Mouse (Mus musculus) megakaryocyte, embryonic 14.5 days (primary cell): Measurements from ENCODE around the gene Ccdc89. TPM values are rescaled to one million over a fixed set of nuclear protein-coding genes. Genes with fewer than 3 reads are reported as not detected.
A peak's percentile ranks its signal among the peaks of the same experiment; 100 is the strongest.

Source experiments
- H3K27me3 ChIP-seq: replicated peaks from 2 replicates; pipeline ENCODE3; 2012; ENCODE audit warnings: inconsistent platforms
- H3K36me3 ChIP-seq: replicated peaks from 2 replicates; pipeline ENCODE3; 2012; ENCODE audit warnings: low read length, inconsistent platforms, mixed read lengths
- H3K4me1 ChIP-seq: 2 replicates; pipeline ENCODE4 v1.6.1; 2012; ENCODE audit warnings: inconsistent platforms
- H3K4me3 ChIP-seq: replicated peaks from 2 replicates; pipeline ENCODE3; 2012; ENCODE audit warnings: moderate library complexity, mild to moderate bottlenecking, inconsistent platforms
- H3K9me3 ChIP-seq: 2 replicates; pipeline ENCODE4 v1.6.1; 2012; ENCODE audit warnings: inconsistent platforms
- FLI1 ChIP-seq: IDR thresholded peaks from 2 replicates; pipeline ENCODE4 v1.6.1; 2012; ENCODE audit warnings: low read length, inconsistent platforms, mixed read lengths
- GATA1 ChIP-seq: IDR thresholded peaks from 3 replicates; pipeline ENCODE4 v1.6.1; 2012; ENCODE audit warnings: mixed read lengths, low read length, inconsistent platforms, borderline replicate concordance
- polyA plus RNA-seq: library from polyadenylated mRNA; stranded (reverse); fragments of >175 nt; gene quantifications from 2 replicates; pipeline ENCODE4 v1.2.3, GENCODE M21; 2012; ENCODE audit warnings: low replicate concordance; ENCODE audit not compliant: insufficient read depth

The Ccdc89 gene
- polyA plus RNA-seq, result 0.41 TPM in 1 of 2 replicates, not detected in the other

DNA sequence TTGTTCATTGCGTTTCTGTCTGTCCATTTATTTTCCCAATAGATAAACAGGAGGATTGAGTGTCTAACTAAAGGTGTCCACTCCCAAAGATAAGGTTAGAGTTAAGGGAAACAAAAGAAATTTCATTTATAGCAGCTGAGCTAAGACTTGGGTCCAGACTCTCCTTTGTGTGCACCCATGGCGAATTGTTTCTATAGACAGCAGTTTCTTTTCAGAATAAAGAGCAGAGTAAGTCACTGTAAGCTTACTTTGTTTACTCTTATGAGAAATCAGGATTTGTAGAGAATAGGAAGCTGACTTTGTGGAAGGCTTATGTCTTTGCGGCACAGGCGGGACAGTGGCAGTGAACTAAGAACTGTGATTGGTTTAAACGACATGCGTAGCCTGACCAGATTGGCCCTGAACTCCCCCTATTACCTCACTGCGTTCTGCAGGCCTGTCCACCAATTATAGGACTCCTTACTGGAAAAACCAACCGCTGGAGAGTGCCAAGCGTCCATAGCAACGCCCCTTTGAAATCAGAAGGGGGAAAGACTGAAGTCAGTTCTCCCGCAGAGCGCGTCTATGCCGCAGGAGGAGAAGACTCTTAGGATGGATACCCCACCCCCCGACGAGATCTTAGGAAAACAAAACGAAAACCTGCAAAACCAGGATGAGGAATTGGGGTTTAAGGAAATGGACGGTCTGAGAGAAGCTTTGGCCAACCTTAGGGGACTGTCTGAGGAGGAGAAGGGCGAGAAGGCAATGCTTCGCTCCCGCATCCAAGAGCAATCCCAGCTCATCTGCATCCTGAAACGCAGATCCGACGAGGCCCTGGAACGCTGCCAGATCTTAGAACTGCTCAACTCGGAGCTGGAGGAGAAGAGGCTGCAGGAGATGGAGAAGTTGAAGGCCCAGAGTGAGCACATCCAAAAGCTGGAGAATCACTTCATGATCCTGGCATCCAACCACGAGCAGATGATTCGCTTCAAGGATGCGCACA lies at the start of gene Ccdc89:
TSS of gene Ccdc89 (plus strand) at position 558 of the 982 bp plus-strand sequence.
- Histone ChIP-seq H3K9me3 (peaks cover 9% of the 10 kb centered on the region), H3K27me3 (peaks cover 13% of the 10 kb centered on the region), H3K4me3 (peak within 1 kb of the TSS; percentile 85), H3K4me1 (peaks cover 13% of the 10 kb centered on the region), H3K36me3 (no peaks in the 10 kb centered on the region)
- TF ChIP-seq GATA1 (no peak), FLI1 (no peak)

DNA sequence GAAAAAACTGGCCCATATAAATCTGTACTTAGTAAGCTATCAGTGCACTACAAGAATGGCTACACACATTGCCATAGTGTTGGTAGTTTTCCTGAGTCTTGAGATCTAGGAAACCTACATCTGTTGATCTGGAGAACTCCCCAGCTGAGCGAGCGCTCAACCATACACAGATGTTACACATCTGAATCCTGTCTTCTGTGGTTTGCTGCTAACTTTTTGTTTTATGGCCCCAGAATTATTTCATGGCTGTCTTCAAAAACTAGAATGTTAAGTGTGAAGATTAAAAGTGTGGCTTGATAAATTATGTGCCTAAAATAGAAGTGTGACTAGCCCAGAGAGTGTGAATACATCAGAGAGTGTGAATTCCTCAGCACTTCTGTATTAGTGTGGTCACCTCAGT lies 42.0 kb upstream of the Ccdc89 start:
- Histone ChIP-seq H3K27me3 (peaks cover 4% of the 10 kb centered on the region), H3K36me3 (no peaks in the 10 kb centered on the region), H3K4me3 (no peak overlapping the region), H3K9me3 (no peaks in the 10 kb centered on the region), H3K4me1 (peaks cover 46% of the 10 kb centered on the region)
- no peak for TF ChIP-seq FLI1
- TF ChIP-seq GATA1, result no peak

DNA sequence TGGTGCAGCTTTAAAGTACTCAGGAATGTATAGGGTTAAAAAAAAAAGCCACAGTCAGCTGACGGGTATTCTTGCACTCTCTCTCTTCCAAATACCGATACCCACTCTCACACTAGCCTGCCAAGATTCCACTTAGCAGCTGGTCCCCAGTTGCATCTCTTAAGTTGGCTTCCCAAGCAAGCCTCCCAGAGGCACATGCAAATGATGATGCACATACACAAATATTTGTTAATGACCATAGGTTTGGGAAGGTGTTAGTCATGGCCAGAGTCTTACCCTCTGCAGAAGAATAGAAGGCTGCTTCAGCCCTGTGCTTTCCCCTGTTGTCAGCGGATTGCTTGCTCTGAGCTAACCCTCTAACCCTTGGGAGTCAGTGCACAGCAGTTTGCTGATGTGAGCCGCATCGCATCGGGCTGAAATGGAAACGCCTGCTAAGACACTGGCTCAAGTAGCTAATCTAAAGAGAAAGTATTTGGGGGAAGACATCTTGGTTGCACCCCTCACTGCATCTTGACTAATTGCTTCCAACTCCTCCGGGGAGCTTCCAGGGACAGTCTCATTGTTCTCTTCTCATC lies 39.4 kb upstream of the Ccdc89 start:
- peaks cover 4% of the 10 kb centered on the region for H3K27me3 ChIP-seq
- no peaks in the 10 kb centered on the region for H3K36me3 ChIP-seq
- peak overlapping the region; percentile 30 for H3K4me3 ChIP-seq
- H3K4me1 ChIP-seq, result peaks cover 30% of the 10 kb centered on the region
- no peak for TF ChIP-seq GATA1
- TF ChIP-seq FLI1, result no peak
- no peaks in the 10 kb centered on the region for H3K9me3 ChIP-seq

DNA sequence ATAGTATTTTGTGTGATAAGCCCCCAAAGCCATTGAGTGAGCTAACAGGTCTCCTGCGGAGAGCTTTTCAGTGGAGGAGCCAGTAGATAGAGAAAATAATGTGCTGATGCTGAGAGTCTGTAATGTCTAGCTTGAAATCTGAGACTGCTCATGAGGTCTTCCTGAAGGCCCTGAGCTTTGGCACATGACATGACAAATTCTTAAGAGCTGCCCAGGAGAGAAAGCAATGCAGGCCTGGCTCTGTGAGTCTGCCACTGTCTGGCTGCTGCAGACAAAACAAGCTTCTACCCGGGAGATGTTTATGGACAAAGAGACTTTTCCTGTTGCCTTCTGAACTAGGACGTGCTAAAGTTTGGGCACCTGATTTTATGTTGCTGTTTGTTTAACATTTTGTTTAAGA lies 36.6 kb upstream of the Ccdc89 start:
- Histone ChIP-seq H3K9me3 (no peaks in the 10 kb centered on the region), H3K4me3 (no peak overlapping the region), H3K36me3 (no peaks in the 10 kb centered on the region), H3K4me1 (peaks cover 13% of the 10 kb centered on the region), H3K27me3 (peaks cover 6% of the 10 kb centered on the region)
- TF ChIP-seq FLI1 (no peak), GATA1 (no peak)

GRCm38 (mm10) chr7:90395073-90395472 lies 31.3 kb upstream of the Ccdc89 start:
- Histone ChIP-seq H3K36me3 (no peaks in the 10 kb centered on the region), H3K4me1 (no peaks in the 10 kb centered on the region), H3K4me3 (no peak overlapping the region), H3K27me3 (peaks cover 5% of the 10 kb centered on the region), H3K9me3 (no peaks in the 10 kb centered on the region)
- TF ChIP-seq FLI1, result no peak
- TF ChIP-seq GATA1, result no peak

DNA sequence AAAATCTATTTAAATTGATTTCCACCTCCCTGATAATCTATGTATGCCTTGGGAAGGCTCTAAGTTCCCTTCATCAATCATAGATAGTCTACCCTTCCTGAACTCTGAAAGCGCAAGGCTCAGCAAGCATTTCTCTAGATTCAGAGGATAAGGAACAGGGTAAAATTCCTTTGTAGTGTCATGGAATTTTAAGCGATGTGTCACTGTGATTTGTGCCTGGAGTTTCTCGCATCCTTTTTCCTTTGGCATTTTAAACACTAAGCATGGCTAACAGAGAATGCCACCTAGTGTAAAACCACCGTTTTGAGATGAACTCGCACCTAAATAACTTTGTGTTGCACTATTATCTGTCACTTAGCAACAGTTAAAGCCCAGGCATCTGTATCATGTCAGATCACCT lies 30.4 kb upstream of the Ccdc89 start:
- Histone ChIP-seq H3K4me1 (no peaks in the 10 kb centered on the region), H3K9me3 (no peaks in the 10 kb centered on the region), H3K36me3 (no peaks in the 10 kb centered on the region), H3K4me3 (no peak overlapping the region), H3K27me3 (peaks cover 5% of the 10 kb centered on the region)
- no peak for TF ChIP-seq FLI1
- no peak for TF ChIP-seq GATA1

DNA sequence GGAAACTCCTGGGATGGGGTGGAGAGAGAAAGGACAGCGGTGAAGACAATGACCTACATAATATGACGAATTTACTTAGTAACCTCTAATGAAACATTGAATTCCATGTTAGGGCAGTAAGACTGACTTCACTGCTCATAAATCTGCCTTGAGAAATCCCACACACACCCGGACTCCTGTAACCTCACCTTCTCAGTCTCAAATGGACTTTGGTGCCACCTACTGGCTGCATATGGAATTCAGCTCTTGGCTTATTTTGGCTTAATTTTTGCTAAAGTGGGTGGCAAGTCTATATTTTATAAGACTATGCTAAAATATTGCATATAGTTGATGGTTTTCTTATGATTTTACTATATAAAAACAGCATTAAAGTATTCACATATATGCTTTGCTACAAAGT lies 16.4 kb upstream of the Ccdc89 start:
- peaks cover 3% of the 10 kb centered on the region; the same call in 1 of the 2 replicates for H3K9me3 ChIP-seq
- peaks cover 4% of the 10 kb centered on the region; the same call in 1 of the 2 replicates for H3K4me1 ChIP-seq
- no peaks in the 10 kb centered on the region for H3K27me3 ChIP-seq
- no peaks in the 10 kb centered on the region for H3K36me3 ChIP-seq
- TF ChIP-seq FLI1 (no peak), GATA1 (no peak)
- H3K4me3 ChIP-seq, result no peak overlapping the region

DNA sequence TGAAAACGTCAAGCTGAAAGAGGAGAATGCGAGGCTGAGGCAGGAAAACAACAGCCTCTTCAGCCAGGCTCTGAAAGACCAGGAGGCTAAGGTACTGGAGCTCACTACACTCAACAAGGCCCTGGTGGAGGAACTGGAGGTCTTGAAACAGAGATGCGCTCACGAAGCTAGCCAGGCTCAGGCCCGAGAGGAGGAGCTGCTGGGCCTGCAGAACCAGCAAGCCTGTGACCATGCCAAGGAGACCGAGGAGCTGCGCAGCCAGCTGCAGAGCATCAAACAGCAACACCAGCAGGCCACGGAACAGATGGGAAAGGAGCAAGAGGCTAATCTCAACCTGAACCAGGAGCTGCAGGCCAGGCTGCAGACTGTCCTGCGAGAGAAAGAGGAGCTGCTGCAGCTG lies 629 bp downstream of the Ccdc89 start:
- TF ChIP-seq GATA1 (no peak), FLI1 (no peak)
- Histone ChIP-seq H3K36me3 (no peaks in the 10 kb centered on the region), H3K9me3 (peaks cover 9% of the 10 kb centered on the region), H3K4me3 (peak overlapping the region; percentile 85), H3K4me1 (peaks cover 13% of the 10 kb centered on the region), H3K27me3 (peaks cover 13% of the 10 kb centered on the region)

GRCm38 (mm10) chr7:90432221-90432620 lies 5.8 kb downstream of the Ccdc89 start:
- Histone ChIP-seq H3K4me3 (no peak overlapping the region), H3K36me3 (no peaks in the 10 kb centered on the region), H3K27me3 (peaks cover 6% of the 10 kb centered on the region), H3K4me1 (peaks cover 1% of the 10 kb centered on the region), H3K9me3 (peaks cover 1% of the 10 kb centered on the region; the same call in 1 of the 2 replicates)
- TF ChIP-seq FLI1, result no peak
- TF ChIP-seq GATA1, result no peak

- TF ChIP-seq FLI1, result no peak
- TF ChIP-seq GATA1, result no peak
Observed at GRCm38 (mm10) chr7:90440044-90440443, 13.7 kb downstream of the Ccdc89 start.

More at GRCm38 (mm10) chr7:90440044-90440443, 13.7 kb downstream of the Ccdc89 start:
- Histone ChIP-seq H3K27me3 (peaks cover 1% of the 10 kb centered on the region), H3K9me3 (0 out of 2 replicates have a peak, but pooled peaks cover 6% of the 10 kb centered on the region), H3K4me1 (peaks cover 7% of the 10 kb centered on the region; the same call in 1 of the 2 replicates), H3K36me3 (peaks cover 6% of the 10 kb centered on the region), H3K4me3 (no peak overlapping the region)
